Mouse (Mus musculus) E14TG2a.4 (cell line): ENCODE measurements around the gene Tmem184a.

Experiments
- CTCF ChIP-seq: conservative IDR thresholded peaks from 2 replicates; pipeline ENCODE4 v1.5.1; 2014; ENCODE audit warnings: low read length
- POU5F1 ChIP-seq: IDR thresholded peaks from 2 replicates; pipeline ENCODE4 v1.6.1; 2014; ENCODE audit warnings: low read length, borderline replicate concordance

DNA sequence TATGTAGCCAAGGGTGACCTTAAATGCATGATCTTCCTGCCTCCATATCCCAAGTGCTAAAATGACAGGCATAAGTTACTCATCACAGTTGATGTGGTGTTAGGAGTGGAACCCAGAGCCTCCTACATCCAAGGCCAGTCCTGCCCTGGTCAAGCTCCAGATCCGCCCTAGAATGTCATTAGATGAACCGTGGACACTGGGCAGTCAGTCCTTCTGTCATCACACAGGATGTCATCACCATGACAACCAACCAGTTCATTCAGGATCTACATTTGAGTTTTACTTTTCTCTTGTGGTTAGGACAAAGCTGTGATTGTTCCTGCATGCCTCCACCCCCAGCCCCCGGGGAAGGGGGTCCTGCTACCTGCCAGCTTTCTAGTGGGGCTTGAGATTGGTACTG lies 19.4 kb upstream of the Tmem184a start:
- TF ChIP-seq CTCF (no peak), POU5F1 (no peak)
